Mouse (Mus musculus) right cerebral cortex, postnatal 14 days (tissue): ENCODE results near the gene Klhl2.

Experiments
- DNase-seq: peaks from one replicate; pipeline ENCODE4 v3.0.0; 2022

Klhl2 gene

DNA sequence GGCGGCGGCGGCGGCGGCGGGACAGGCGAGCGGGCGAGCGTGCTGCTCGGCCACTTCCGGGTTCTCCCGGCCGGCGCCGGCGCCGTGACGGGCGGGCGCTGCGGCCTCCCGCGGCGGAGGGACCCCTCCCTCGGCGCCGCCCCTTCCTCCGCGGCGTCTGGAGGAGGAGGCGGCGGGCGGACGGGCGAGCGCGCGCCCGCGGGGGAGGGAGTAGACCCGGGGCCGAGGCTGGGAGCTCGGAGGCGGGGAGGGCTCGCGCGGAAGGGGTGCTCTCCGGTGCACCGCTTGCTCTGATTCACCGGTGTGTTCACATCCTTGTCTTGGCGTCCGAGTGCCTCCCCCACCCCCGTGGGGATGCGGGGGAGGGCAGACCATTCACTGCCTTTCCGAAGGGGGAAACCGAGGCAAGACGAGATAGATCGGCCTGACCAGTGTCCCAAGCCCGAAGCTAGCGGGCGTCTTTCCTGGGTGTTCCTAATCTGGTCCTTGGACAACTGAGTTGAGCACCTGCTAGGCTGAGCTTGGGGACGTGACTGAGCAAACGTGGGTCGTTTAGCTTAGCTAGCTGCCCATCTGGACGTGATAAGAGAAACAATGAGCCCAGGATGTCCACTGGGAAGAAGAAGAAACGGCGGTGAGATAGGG, at the start of gene Klhl2:
Klhl2 (minus strand) TSS at position 121 of the 645 bp plus-strand sequence.
- peak; percentile 74 for DNase-seq

DNA sequence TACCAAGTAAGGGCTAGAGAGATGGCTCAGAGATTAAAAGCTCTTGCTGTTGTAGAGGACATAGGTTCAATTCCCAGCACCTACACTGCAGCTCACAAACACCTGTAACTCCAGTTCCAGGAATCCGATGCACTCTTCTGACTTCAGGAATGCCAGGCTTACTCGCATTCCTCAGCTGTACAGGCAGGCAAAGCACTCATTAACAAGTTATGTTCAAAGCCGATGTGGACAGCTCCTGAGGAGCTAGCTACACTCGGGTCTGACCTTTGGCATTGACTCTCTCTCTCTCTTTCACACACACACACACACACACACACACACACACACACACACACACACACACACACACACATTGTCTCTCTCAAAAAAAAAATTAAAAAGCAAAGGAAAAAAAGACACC, 48.9 kb upstream of the Klhl2 start:
- no peak for DNase-seq

GRCm38 (mm10) chr8:64896731-64897130, 46.9 kb upstream of the Klhl2 start:
- no peak for DNase-seq

- no peak for DNase-seq
Observed at GRCm38 (mm10) chr8:64880619-64881200, 30.9 kb upstream of the Klhl2 start.

- no peak for DNase-seq
Observed at GRCm38 (mm10) chr8:64877630-64878312, 28.0 kb upstream of the Klhl2 start.

DNA sequence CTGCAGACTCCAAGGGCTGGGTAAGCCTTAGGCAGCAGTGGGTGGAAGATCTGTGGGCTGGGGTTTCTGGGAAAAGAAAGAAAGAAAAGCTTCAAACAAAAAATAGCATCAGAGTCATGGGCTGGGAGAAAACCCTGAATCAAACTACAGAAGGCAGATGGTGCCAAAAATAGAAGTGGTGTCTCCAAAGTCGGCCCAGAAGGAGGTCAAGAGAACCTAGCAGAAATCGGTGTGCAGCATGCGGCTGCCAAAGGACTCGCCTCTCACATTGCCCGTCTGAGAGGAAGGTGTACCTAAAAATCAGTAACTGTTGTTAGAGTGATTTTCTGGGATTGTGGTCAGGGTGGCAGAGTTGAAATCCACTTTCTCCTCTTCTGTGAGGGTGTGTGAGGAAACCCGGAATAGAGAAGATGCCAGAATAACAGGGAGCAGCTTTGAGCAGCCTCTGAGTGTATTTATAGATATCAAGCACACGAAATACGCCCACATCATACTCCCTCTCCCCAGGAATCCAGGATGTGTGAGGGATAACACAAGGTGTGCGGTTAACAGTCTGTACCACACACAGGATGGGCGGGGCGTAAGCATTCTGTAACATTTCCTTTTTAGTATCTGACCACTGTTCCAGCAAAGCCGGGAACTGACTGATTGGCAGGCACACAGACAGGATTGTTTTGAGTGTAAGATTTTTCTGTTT, 21.8 kb upstream of the Klhl2 start:
- DNase-seq = no peak

GRCm38 (mm10) chr8:64870218-64870617, 20.4 kb upstream of the Klhl2 start:
- no peak for DNase-seq

DNA sequence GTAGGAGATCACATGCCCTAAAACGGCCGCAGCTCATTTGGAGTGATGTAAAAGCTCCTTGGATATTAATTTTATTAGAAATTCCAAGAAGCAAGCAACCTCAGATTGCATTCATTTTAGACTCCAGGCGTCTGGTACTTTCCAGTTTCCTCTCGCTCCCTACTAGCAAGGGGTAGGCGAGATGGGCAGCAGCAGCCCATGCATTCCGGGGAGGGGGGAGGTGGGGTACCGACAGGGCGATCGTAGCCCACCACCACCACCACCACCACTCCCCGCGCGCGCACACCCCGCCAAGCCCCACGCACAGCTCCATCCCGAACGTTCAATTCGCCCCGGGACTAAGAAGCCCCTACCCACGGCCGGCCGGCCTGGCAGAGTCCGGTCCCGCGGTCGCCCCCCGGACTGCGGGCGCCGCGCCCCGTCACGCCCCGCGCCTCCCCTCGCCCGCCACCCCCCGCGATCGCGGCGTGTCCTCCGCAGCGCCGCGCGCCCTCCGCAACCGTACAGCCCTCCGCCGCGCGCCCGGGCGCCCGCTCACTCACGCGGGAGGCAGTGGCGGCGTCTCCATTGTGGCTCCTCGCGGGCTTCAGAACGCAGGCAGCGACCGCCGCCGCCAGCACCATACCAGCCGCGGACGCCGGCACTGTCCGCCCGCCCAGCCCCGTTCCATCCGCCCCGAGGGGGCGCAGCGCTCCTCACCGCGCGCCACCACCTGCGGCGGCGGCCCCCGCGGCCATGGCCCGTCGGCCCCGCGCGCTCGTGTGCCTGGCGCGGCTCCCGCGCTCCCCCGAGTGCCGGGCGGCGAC, 523 bp downstream of the Klhl2 start:
- peak; percentile 53 for DNase-seq

DNA sequence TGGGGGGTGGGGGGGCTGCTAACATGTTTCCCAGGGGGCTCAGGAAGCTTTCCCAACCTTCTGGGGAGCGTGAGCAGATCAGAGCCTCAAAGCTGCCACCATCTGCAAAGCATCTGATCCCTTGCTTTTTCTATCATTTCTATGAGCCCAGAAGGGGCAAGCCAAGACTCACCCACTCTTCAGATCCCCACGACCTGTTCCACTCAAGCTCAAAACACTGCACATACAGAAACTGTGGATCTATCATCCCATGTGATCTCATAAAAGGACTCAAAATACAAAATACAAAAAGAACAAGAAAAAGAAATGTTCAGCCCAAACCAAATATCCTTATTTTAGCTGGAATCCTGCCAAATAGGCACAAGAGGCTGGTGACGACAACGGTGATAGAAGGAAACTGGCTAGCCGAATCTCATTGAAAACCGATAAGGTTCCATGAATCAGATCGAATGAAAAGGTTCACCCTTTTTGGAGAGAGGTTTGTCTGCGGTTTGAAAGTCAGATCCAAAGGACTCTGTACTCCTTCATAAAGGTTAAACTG, 1.5 kb downstream of the Klhl2 start:
- no peak for DNase-seq

DNA sequence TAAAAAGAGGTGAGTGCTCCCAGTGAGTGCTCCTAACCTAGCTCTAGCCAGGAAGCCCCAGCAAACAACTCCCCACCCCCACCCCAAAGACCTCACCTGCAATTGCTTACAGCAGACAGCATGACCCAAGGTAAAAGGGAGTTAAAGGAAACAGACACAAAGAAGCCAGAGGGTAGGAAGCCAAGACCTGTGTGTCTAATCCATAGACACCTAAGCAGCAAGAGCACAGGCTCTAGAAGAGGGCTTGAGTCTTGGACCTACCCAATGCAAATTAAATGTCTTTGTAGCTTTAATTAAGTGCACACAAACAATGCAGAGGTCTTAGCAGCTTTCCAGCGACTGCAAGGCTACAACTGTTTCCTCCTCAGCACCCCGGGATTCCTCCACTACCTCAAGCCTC, 2.2 kb downstream of the Klhl2 start:
- no peak for DNase-seq

DNA sequence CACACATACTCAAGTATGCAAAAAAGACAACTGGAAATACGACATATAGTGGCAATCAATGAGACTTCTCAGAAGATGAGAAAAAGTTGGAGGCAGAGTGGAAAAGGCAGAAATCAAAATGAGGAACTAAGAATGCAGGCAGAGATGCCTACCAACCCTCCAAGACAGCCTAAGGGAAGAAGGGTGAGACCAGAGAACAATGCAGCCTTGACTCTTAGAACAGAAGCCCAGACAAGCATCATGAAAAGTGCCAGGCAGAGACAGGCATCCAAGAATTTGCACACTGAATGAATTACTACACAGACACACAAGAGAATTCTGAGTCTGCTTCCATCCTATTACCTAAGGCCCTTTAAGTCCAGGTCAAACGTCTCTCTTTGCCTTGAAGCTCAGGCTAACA, 2.6 kb downstream of the Klhl2 start:
- no peak for DNase-seq

DNA sequence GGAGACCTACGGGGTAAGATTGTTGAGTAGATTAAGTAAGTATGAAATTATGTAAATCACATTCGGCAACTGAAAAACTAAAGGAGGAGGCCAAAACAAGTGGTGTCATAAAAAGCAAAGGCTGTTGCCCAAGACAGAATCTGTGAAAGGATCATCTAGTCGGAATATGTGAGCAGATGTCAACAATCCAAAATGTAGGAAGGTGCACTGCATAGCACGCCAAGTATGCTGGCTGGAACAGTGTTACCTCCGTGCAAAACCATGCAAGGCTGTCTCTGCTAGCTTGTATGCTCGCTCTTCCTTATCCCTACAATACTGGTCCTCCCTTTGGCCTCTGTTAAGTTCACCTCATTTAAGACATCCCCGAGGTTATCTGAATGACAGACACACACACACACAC, 4.5 kb downstream of the Klhl2 start:
- no peak for DNase-seq

GRCm38 (mm10) chr8:64844043-64844481, 5.8 kb downstream of the Klhl2 start:
- DNase-seq = no peak

DNA sequence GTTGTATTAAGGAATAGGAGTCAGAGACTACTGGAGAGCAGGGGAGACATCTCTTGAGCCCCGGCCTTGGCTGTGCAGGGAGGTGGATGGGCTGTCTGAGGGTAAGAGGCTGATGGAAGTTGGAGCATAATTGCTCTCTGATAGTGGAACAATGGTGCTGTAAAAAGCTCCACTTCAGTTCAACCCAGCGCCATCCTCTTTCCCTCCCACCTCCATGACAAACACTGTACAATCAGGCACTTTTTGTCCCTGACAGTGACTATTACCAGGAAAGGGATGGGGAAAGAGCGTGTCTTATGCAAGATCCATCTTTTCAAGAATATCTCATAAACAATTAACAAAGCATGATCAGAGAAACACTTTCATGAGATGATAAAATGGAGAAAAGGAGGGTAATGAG, 6.6 kb downstream of the Klhl2 start:
- DNase-seq = no peak

DNA sequence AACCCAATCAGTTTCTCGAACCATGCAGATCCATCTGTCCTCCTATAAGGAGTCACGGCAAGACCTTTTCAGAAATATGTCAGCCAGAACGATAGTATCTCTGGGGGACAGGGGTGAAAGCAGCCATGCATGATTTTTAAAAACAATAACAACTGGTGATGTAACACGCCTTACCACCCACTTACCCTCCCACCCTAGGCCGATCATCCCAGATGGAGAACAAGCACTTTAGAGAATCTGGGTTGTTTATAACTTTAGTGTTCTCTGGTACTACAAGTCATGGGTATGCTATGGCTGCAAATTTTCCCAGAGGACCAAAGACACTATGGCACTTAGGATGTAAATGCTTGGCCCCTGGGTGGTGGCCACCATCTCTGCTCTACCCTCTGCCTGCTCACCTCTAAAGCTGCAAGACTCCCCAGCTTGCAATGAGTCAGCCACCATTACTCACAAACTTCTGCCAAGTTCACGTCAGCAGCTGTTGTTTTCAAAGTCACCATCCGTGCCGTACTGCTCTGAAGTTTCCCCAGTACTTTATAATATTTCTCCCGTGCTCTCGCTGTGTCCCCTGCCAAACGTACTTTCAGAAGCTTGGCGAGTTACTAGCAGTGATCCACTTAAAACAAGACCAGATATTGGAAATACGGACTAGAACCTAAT, 7.9 kb downstream of the Klhl2 start:
- DNase-seq = no peak

DNA sequence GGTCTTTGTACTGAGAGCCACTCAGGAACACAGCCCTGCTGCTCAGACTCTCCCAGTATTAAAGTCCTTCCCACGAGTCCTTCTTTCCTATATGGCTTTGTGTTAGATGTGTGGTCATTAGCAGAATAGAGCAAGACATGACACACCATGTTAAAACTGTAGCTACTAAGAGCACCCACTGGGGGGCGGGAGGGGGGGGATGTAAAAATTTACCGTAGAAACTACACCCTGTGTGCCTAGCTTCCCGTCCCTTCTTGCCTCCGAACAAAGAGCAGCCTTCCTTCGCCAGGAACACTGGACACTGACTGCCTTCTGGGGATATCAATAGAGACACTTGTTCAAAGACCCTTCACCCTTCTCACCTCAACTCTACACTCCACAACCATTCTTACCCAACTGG, 10.2 kb downstream of the Klhl2 start:
- no peak for DNase-seq

DNA sequence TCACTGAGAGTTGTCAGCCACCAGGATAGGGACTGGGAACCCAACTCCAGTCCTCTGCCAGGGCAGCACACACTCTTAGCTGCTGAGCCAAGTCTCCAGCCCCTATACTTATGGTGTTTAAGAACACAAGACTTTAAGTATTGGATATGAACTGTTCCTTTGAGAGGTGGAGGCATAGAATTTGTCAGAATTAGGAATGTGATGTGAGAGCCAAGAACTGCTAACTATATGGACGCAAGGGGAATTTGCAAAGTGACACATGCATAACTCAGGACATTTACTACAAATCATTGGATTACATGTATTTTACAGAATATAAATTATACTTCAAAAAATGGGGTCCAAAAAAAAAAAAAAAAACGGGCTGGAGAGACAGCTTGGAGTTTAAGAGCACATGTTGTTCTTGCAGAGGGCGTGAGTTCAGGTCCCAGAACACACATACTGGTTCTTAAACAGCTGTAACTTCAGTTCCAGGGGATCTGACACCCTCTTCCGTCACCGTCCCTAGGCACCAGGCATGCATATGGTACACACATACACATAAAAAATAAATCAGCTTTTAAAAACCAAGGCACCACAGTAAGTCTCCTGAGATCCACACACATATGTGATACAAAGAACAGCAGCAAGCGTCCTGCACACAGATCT, 14.2 kb downstream of the Klhl2 start:
- DNase-seq = no peak

GRCm38 (mm10) chr8:64834071-64834877, 15.5 kb downstream of the Klhl2 start:
- no peak for DNase-seq

DNA sequence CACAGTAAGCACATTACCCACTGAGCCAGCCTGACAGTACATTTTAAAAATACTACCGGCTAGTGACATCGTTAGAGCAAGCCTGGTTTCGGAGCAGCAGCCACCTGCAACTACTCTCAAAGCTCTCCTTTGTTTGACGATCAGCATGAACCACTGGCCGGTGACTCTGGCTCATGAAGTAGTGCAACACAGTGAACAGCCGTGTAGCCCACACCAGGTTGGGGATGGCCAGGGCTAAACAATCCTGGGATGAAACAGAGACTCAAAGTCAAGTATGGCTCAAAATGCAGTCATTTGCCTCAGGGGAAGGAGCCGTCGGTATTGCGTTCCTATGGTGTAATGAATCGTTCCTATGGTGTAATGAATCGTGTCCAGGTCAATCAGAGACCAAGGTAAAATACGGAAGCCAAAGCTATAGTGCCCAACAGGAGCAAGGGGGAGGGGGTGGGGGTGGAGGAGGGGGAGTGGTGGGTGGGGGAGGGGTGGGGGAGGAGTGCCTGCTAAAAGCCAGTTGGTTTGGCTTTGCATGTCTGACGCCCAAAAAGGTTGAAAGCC, 17.2 kb downstream of the Klhl2 start:
- DNase-seq = no peak

DNA sequence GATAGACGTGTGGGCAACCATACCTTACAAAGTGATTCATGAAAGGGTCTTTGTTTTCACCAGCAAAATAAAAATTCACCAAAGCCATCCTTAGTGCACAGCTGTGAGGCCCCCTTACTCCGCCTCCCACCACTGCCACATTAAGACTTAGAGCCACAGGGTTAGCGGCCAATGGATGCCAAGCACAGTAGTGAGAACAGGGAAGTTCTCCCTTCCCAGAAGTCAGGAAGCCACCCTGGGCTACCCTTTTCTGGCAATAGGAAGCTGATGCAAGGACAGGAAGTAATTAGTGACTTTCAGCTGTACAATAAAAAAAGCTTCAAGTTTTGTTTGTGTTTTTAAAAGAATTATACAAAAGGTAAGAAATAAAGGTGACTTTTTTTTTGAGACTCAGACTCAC, 18.2 kb downstream of the Klhl2 start:
- DNase-seq = no peak
